Mouse (Mus musculus) lung, adult 2 months (tissue): ENCODE measurements around the gene Denr.

Experiments used
- CTCF ChIP-seq: fragments of 200-500 bp; IDR thresholded peaks from 2 replicates; pipeline ENCODE4 v1.5.1; 2011; ENCODE audit warnings: mild to moderate bottlenecking, low read length, control low read depth; ENCODE audit not compliant: insufficient read depth
- POLR2A ChIP-seq: fragments of 200-500 bp; IDR thresholded peaks from 2 replicates; pipeline ENCODE4 v1.6.1; 2011; ENCODE audit warnings: low read depth, mild to moderate bottlenecking, control low read depth, low read length, borderline replicate concordance; ENCODE audit errors: extremely low read depth

GRCm38 (mm10) chr5:123890987-123891386 is 16.0 kb upstream of the Denr start:
- TF ChIP-seq POLR2A (no peak), CTCF (no peak)
